9 mouse cellular contexts compared by ENCODE assay signal in the genomic region with DNA sequence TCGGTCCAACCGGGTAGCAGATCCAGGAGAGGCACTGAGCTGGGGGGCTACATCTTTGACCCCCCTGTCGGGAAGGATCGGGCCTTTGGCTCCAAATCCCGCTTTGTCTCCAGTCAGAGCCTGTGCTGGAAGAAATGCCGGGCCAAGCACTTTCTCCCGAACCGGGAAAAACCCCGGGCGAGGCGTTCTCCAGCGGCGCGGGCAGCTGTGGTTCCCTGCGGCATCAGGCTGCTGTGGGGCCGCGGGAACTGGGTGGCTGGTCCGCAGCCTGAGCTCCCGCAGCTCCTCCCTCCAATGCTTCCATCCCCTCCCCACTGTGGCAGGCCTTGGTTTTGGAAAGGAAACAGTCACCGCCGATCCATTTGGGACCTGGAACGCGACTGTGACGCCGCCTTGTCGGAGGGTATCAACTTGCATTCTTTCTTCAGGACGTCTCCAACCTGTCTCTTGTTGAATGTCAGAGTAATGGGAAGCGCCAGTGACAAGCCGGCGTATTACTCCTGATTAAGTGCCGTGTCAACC. TPM values are rescaled to one million over a fixed set of nuclear protein-coding genes. Genes with fewer than 3 reads are reported as not detected.
DNase-seq lines count a peak whose midpoint lies in the region; ATAC-seq lines count a peak whose summit lies in the region.
"Had no signal": no experiment of that assay in that cellular context is flagged by ENCODE, and none has a peak within 500 bp of the region (broad histone marks: within the 10 kb centered on the region; RNA-seq: fewer than 3 reads in every experiment).

No protein-coding gene starts in this region.

- under 1% methylated on average over 31 of the region's 31 CpGs for WGBS in kidney, embryonic 14.5 days
- under 1% methylated on average over 31 of the region's 31 CpGs for WGBS in hindbrain, embryonic 13.5 days

- DNase-seq in kidney, postnatal 14 days, result no peak
- DNase-seq in cerebellum, postnatal 10 days, result peak; percentile 61 to 70
- peak; percentile 65 for DNase-seq in neural tube, embryonic 10.5 days (ENCODE audit: extremely low spot score, low spot score)
- DNase-seq in spleen, postnatal 4 days (ENCODE audit: low spot score in 2 of 2), result no peak
- DNase-seq in adrenal gland, adult 18-20 months (ENCODE audit: low spot score in 2 of 2), result no peak
- no peak for DNase-seq in ovary, postnatal 10 days (ENCODE audit: low spot score)

- peaks cover 92% of the 10 kb centered on the region for H3K27me3 ChIP-seq in kidney, embryonic 14.5 days (ENCODE audit: control insufficient read depth, insufficient read depth, low read length)
- H3K27me3 ChIP-seq in hindbrain, embryonic 13.5 days, result peaks cover 93% of the 10 kb centered on the region

- peak overlapping the region; percentile 82; the same call in 1 of the 2 replicates for H3K4me2 ChIP-seq in kidney, embryonic 14.5 days (replicated peaks; ENCODE audit: low read depth, low read length)
- peak overlapping the region; percentile 65 for H3K4me2 ChIP-seq in hindbrain, embryonic 13.5 days

- ATAC-seq in kidney, embryonic 14.5 days (ENCODE audit: low FRiP score, low TSS enrichment), result peak; percentile 3; the same call in 1 of the 2 replicates
- no peak; the same call in 1 of the 2 replicates for ATAC-seq in hindbrain, embryonic 13.5 days (ENCODE audit: low FRiP score)

- no peaks in the 10 kb centered on the region for H3K36me3 ChIP-seq in kidney, embryonic 14.5 days (ENCODE audit: control insufficient read depth, insufficient read depth, low read length)
- H3K36me3 ChIP-seq in hindbrain, embryonic 13.5 days, result no peaks in the 10 kb centered on the region

- 0 out of 2 replicates have a peak, but pooled peaks cover 3% of the 10 kb centered on the region for H3K4me1 ChIP-seq in kidney, embryonic 14.5 days (ENCODE audit: control insufficient read depth, insufficient read depth, low read length)
- peaks cover 25% of the 10 kb centered on the region for H3K4me1 ChIP-seq in hindbrain, embryonic 13.5 days (replicated peaks)

- no peak overlapping the region for H3K27ac ChIP-seq in kidney, embryonic 14.5 days (ENCODE audit: low read depth, low read length)
- no peak overlapping the region for H3K27ac ChIP-seq in hindbrain, embryonic 13.5 days

- H3K9me3 ChIP-seq in kidney, embryonic 14.5 days (ENCODE audit: control insufficient read depth, low read length), result no peaks in the 10 kb centered on the region
- H3K9me3 ChIP-seq in hindbrain, embryonic 13.5 days, result no peaks in the 10 kb centered on the region

- H3K4me3 ChIP-seq in kidney, embryonic 14.5 days (ENCODE audit: low read length), result peak overlapping the region; percentile 47
- H3K4me3 ChIP-seq in hindbrain, embryonic 13.5 days, result peak overlapping the region; percentile 41

- no peak overlapping the region for H3K9ac ChIP-seq in kidney, embryonic 14.5 days (ENCODE audit: low read depth, low read length)
- H3K9ac ChIP-seq in hindbrain, embryonic 13.5 days, result peak overlapping the region; percentile 46; the same call in 1 of the 2 replicates

RNA-seq across cellular contexts. Expression of gene Barhl2, which starts 1.2 kb away (rescaled TPM):
- polyA plus RNA-seq in kidney, embryonic 14.5 days (2014; fragmentation: Nextera tagmentation; extraction: Ambion mirVana), result not detected in 2 replicates
- 1.6 and 1.9 TPM in 2 replicates for polyA plus RNA-seq in hindbrain, embryonic 13.5 days (2015; fragmentation: Nextera tagmentation; extraction: Ambion mirVana)
- not detected for total RNA-seq in adrenal gland, adult 18-20 months (2021)
- total RNA-seq: monocyte, adult 5-6 weeks had no signal

Comparison
In these comparisons a context has a peak if more than half of its experiments do, and no peak if none do; other contexts are left out.
1. DNase-seq: peak in cerebellum, postnatal 10 days (2 of 2) and neural tube, embryonic 10.5 days (single experiment); none in kidney, postnatal 14 days (single experiment), spleen, postnatal 4 days (0 of 2), adrenal gland, adult 18-20 months (0 of 2) and ovary, postnatal 10 days (single experiment).